Mouse (Mus musculus) kidney, adult 18-20 months (tissue): Measurements from ENCODE around the gene Ccdc40.

Experiments used
- DNase-seq: peaks from one replicate; pipeline ENCODE4 v3.0.0; 2021

Gene Ccdc40

GRCm38 (mm10) chr11:119228091-119228781 lies at the start of gene Ccdc40, which contains the start of gene Tbc1d16:
Gene Ccdc40, plus strand, starts transcription at chr11:119228572.
Gene Tbc1d16, minus strand, starts transcription at chr11:119228499.
- DNase-seq, result peak; percentile 80

GRCm38 (mm10) chr11:119180824-119181582 lies 47.4 kb upstream of the Ccdc40 start:
- no peak for DNase-seq

GRCm38 (mm10) chr11:119181861-119182395 lies 46.4 kb upstream of the Ccdc40 start:
- no peak for DNase-seq

GRCm38 (mm10) chr11:119183684-119184310 lies 44.6 kb upstream of the Ccdc40 start:
- DNase-seq, result peak; percentile 50

- no peak for DNase-seq
These were observed 42.0 kb upstream of the Ccdc40 start for GRCm38 (mm10) chr11:119186381-119186780.

GRCm38 (mm10) chr11:119186989-119187799 lies 41.2 kb upstream of the Ccdc40 start:
- peak; percentile 67 for DNase-seq

- no peak for DNase-seq
These were observed 40.6 kb upstream of the Ccdc40 start for GRCm38 (mm10) chr11:119187800-119188197.

- no peak for DNase-seq
These were observed 40.0 kb upstream of the Ccdc40 start for GRCm38 (mm10) chr11:119188389-119188788.

GRCm38 (mm10) chr11:119189319-119189718 lies 39.1 kb upstream of the Ccdc40 start:
- DNase-seq, result no peak

- peak; percentile 68 for DNase-seq
These were observed 37.9 kb upstream of the Ccdc40 start for GRCm38 (mm10) chr11:119190498-119190897.

- DNase-seq, result no peak
These were observed 36.7 kb upstream of the Ccdc40 start for GRCm38 (mm10) chr11:119191606-119192081.

GRCm38 (mm10) chr11:119192176-119192575 lies 36.2 kb upstream of the Ccdc40 start:
- DNase-seq, result no peak

GRCm38 (mm10) chr11:119192605-119193004 lies 35.8 kb upstream of the Ccdc40 start:
- no peak for DNase-seq

GRCm38 (mm10) chr11:119197618-119198563 lies 30.5 kb upstream of the Ccdc40 start:
- DNase-seq, result no peak

- no peak for DNase-seq
These were observed 29.7 kb upstream of the Ccdc40 start for GRCm38 (mm10) chr11:119198564-119199232.

GRCm38 (mm10) chr11:119199233-119199601 lies 29.2 kb upstream of the Ccdc40 start:
- no peak for DNase-seq

GRCm38 (mm10) chr11:119203423-119203822 lies 24.9 kb upstream of the Ccdc40 start:
- DNase-seq, result no peak

- no peak for DNase-seq
These were observed 22.6 kb upstream of the Ccdc40 start for GRCm38 (mm10) chr11:119205738-119206137.

- peak; percentile 69 for DNase-seq
These were observed 21.8 kb upstream of the Ccdc40 start for GRCm38 (mm10) chr11:119206562-119206961.

- no peak for DNase-seq
These were observed 20.4 kb upstream of the Ccdc40 start for GRCm38 (mm10) chr11:119207986-119208385.
